Mouse (Mus musculus): ENCODE data around the gene Mef2c.

The Mef2c gene

GRCm38 (mm10) chr13:83503919-83504318 is at the start of gene Mef2c:
Gene Mef2c (plus strand): TSS chr13:83504034.
- DNase-seq, result no peak

GRCm38 (mm10) chr13:83458729-83459128 is 45.1 kb upstream of the Mef2c start:
- DNase-seq, result no peak

- no peak for DNase-seq
These were observed 44.2 kb upstream of the Mef2c start for GRCm38 (mm10) chr13:83459600-83459999.

DNA sequence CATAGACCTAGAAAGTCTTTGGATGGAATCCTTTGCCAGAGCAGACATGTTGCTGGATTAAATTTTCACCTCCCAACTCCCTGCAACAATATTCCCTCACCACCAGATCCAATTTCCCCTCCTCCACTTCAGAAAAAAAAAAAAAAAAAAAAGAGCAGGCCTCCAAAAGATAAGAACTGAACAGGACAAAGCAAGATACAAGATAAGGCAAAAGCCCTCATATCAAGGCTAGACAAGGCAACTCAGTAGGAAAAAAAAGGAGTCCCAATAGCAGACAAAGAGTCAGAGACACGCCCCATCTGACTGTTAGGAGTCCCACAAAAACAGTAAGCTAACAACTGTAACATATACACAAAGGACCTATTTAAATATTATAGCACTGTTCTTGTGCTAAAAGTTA is 43.2 kb upstream of the Mef2c start:
- no peak for DNase-seq

- DNase-seq, result no peak
These were observed 42.3 kb upstream of the Mef2c start for GRCm38 (mm10) chr13:83461556-83461955.

GRCm38 (mm10) chr13:83466756-83467155 is 37.1 kb upstream of the Mef2c start:
- no peak for DNase-seq

DNA sequence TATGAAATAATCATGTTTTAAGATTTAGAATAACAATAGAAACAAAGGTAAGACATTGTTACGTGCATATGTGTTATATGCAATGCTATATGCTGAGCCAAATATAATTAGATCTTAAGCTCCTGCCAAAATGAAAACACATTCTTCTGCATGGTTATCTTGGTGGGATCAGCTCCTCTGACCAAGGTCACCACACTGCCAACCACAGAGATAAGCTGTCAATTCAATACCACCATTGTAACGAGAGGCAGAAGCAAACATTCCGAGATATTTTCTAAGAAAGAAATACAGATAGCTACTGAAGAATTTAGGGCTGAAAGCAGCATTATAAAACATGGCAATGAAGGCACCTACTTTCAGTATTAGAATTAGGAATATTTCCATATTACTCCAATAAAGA is 35.0 kb upstream of the Mef2c start:
- DNase-seq, result no peak

DNA sequence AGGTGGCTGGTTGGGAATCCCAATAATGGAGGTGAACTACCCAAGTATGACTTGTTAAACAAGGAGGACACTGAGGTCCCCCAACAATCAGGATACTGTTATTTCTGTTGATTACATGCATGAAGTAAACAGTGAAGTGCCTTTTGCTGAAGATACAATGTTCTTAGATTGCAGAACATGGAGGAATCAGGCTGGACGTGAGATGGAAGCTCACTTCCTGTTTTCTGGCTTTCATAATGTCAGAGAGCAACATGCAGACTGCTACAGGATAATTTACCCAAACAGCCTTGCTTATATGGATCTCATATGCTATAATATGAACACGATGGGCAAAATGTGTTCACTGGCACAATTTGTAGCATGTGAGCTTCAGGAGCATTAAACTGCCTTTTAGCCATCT is 30.1 kb upstream of the Mef2c start:
- DNase-seq, result no peak

GRCm38 (mm10) chr13:83480388-83480787 is 23.4 kb upstream of the Mef2c start:
- no peak for DNase-seq

DNA sequence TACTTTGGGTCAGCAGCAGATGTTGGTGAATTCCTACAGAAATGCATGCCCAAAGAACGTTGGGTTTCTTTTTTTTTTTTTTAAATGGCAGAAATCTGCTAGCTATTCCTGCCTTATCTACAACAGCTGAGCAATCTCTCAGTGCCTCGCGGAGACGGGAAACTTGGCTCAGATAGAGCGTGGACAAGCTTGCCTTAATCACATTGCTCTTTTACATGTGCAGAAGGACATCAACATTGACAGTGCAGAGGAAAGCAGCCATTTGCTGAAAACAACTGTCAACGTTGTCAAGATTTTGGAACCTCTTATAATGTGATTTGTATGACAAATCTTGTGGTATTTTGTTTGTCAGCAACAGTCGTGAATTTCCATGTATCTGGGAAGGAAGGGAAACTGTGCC is 22.5 kb upstream of the Mef2c start:
- DNase-seq, result no peak

DNA sequence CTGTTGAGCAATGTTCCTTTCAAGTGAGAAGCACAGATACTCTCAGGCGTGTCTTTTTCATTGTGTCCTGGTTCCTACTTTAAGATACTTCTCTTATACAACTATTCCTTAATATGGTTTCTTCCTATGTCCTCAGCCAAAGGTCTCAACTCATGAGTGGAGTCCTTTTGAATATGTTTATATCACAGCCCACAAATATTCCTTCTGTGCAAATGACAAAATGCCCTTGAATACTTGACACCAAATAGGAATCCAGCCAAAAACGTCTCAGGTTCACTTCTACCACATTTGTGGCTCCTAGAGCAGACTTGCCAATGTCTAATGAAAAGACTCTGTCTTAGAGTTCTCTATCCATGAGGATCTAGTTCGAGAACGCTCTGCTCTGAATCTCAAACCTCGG is 21.7 kb upstream of the Mef2c start:
- no peak for DNase-seq

- DNase-seq, result no peak
These were observed 19.6 kb upstream of the Mef2c start for GRCm38 (mm10) chr13:83484215-83484614.

GRCm38 (mm10) chr13:83484721-83485369 is 19.0 kb upstream of the Mef2c start:
- no peak for DNase-seq

GRCm38 (mm10) chr13:83492051-83492450 is 11.8 kb upstream of the Mef2c start:
- DNase-seq, result no peak

- no peak for DNase-seq
These were observed 6.1 kb upstream of the Mef2c start for GRCm38 (mm10) chr13:83497708-83498107.

DNA sequence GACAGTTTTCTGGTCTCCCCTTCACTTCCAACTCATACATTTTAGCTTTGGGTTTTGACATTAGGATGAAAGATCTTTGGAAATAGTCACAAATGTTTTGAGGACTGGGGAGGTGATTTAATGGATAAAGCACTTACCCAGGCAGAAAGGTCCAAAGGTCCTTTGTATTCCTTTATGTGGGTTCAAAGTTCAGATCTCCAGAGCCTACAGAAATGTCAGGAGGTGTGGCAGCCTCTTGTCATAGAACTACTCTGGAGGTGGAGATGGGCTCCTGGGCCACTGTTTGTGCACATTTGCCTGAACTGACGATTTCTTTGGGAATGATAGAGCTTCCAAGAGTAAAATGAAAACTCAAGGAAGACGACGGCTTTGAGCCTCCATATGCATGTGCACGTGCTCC is 4.3 kb upstream of the Mef2c start:
- DNase-seq, result no peak

GRCm38 (mm10) chr13:83507687-83508086 is 3.9 kb downstream of the Mef2c start:
- DNase-seq, result no peak

DNA sequence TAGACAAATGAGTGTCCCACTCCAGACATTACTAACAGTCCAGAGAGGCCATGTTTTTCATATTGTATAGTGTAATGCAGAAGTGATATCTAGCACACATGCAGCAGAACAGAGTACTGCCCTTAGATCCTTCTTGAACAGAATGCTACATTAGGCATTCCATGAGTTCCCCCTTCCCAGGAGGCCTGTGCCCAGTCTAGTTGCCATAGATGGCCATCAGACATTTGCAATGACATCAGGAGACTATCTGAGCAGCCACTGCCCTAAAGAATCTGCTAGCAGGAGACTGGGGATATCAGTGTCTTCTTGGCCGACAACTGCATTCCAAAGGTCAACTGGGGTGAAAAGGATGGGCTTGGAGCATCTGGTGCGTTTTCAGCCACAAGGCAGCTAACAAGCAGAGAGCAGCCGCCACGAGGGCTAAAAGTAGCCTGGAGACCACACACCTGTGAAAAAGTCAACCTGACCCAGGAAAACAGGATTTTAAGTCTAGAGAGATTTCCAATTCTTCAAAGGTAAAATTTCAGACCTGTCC is 11.2 kb downstream of the Mef2c start:
- DNase-seq, result no peak

GRCm38 (mm10) chr13:83517660-83518609 is 14.1 kb downstream of the Mef2c start:
- peak; percentile 51 for DNase-seq

DNA sequence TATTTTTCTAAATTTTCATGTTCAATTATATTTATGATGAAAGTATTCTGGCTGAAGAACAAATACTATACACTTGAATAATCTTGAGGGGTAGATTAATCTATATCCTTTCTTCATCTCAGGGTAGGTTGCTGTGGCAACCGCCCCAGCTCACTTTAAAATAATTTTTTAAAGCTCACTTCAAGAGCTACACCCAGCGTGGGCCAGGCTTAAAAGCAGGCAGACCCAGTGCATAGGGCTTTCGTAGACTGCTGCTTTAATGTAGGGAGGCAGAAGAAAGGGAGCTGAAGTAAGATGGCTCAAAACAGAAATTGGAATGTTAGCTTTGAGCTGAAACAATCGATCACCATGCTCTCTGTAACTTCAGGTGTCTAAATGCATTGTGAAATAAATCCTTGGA is 17.0 kb downstream of the Mef2c start:
- no peak for DNase-seq

DNA sequence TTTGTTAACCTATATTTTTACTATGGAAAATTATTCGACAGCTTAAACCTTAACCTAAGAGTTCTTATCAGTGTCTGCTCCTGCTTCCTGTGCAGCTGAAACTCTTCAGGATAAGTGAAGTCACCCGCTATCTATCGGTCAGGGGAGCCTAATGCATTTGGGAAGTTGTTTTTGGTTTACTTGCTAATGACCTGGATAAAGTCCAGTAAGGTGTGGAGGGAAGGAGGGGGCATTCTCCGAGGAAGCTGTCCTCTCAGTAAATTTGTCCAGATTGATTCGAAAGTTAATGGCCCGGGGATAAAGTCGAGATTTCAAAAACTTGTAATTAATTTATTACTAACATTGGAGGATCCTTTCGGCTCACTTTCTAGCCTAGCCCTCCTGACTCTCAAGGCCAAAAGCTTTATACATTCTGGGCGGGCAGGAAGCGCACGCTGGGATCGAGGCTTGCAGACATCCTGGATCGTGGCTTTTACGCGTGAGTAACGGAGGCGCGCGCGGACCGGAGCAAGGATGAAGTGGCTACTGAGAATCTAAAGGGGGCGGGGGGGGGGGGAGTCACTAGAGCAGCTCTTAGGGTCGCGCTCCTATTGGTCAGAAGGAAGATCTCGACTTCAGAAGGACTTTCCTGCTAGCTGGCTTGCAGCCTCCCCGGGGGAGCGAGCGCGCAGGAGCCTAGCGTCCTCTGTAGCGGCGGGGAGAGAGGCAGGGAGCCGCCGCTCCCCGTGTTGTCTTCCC is 19.6 kb downstream of the Mef2c start:
- peak; percentile 68 for DNase-seq

DNA sequence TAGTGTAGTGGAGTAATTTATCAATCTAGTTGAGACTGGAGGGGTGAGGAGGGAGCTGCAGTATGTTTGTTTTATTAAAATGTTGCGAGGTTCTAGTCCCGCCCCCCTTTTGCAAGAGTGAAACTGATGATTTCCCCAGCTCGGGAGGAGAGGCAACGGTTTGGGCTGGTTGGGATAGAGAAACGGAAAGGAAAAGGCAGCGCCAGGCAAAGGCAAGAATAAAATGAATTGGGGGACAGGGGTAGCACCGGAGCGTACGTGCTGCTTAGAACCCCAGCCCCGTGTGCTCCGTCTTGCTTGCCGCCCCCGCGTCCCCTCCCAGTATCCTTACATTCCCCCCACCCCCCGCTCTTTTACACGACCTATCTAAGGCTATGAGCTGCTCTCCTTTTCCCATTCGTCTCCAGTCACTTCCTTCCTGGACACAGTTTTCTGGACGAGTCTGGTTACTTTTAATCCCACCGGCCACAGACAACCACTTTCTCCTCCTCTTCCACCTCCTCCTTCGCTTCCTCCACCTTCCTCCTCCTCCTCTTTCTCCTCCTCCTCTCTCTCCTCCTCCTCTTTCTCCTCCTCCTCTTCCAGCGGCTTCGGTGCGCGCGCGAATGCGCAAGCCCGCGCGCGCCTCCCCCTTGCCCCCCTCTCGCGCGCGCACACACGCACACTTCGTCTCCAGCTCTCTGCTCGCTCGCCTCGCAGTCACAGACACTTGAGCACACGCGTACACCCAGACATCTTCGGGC is 20.5 kb downstream of the Mef2c start:
- DNase-seq, result peak; percentile 73
